Mouse (Mus musculus): ENCODE results near the gene Dcaf11. TPM values are rescaled to one million over a fixed set of nuclear protein-coding genes. Genes with fewer than 3 reads are reported as not detected.

Gene Dcaf11
- polyA plus RNA-seq, 1 experiment from 2014 or later = 68.0 TPM

GRCm38 (mm10) chr14:55575302-55575701 lies 15.5 kb downstream of the Dcaf11 start, which contains the start of gene Fitm1:
Fitm1 (plus strand) TSS chr14:55575617.
- no peak for ATAC-seq (ENCODE audit: insufficient number of reproducible peaks, low FRiP score, low TSS enrichment, low read depth)
- Histone ChIP-seq H3K36me3 (ENCODE audit: control insufficient read depth, insufficient read depth, low read length) (peaks cover 2% of the 10 kb centered on the region; the same call in 1 of the 2 replicates), H3K27me3 (ENCODE audit: control insufficient read depth, insufficient read depth, low read length) (no peaks in the 10 kb centered on the region), H3K9ac (ENCODE audit: low read length) (no peak within 1 kb of the TSS), H3K4me2 (ENCODE audit: low read depth, severe bottlenecking) (no peak within 1 kb of the TSS), H3K4me3 (ENCODE audit: low read depth, low read length) (no peak within 1 kb of the TSS), H3K9me3 (ENCODE audit: control insufficient read depth, low read length) (no peaks in the 10 kb centered on the region), H3K4me1 (ENCODE audit: control insufficient read depth, insufficient read depth, low read length) (peaks cover 9% of the 10 kb centered on the region; the same call in 1 of the 2 replicates), H3K27ac (replicated peaks; ENCODE audit: low read depth, low read length) (no peak within 1 kb of the TSS)
- WGBS = 79% methylated on average over 7 of the region's 8 CpGs
- no peak for DNase-seq (ENCODE audit: low spot score)

GRCm38 (mm10) chr14:55575711-55576110 lies 15.9 kb downstream of the Dcaf11 start:
- WGBS = 82% methylated on average over 13 of the region's 13 CpGs
- no peaks in the 10 kb centered on the region for H3K27me3 ChIP-seq (ENCODE audit: control insufficient read depth, insufficient read depth, low read length)
- DNase-seq (ENCODE audit: low spot score) (no peak), ATAC-seq (ENCODE audit: insufficient number of reproducible peaks, low FRiP score, low TSS enrichment, low read depth) (no peak)
- no peak overlapping the region for H3K4me3 ChIP-seq (ENCODE audit: low read depth, low read length)
- peaks cover 9% of the 10 kb centered on the region; the same call in 1 of the 2 replicates for H3K4me1 ChIP-seq (ENCODE audit: control insufficient read depth, insufficient read depth, low read length)
- H3K4me2 ChIP-seq (ENCODE audit: low read depth, severe bottlenecking) = no peak overlapping the region
- H3K27ac ChIP-seq (replicated peaks; ENCODE audit: low read depth, low read length) = no peak overlapping the region
- H3K9me3 ChIP-seq (ENCODE audit: control insufficient read depth, low read length) = no peaks in the 10 kb centered on the region
- H3K9ac ChIP-seq (ENCODE audit: low read length) = no peak overlapping the region
- H3K36me3 ChIP-seq (ENCODE audit: control insufficient read depth, insufficient read depth, low read length) = no peaks in the 10 kb centered on the region; the same call in 1 of the 2 replicates

GRCm38 (mm10) chr14:55576376-55576775 lies 16.6 kb downstream of the Dcaf11 start:
- Histone ChIP-seq H3K4me2 (ENCODE audit: low read depth, severe bottlenecking) (no peak overlapping the region), H3K4me1 (ENCODE audit: control insufficient read depth, insufficient read depth, low read length) (peaks cover 9% of the 10 kb centered on the region; the same call in 1 of the 2 replicates), H3K27me3 (ENCODE audit: control insufficient read depth, insufficient read depth, low read length) (no peaks in the 10 kb centered on the region), H3K4me3 (ENCODE audit: low read depth, low read length) (no peak overlapping the region), H3K36me3 (ENCODE audit: control insufficient read depth, insufficient read depth, low read length) (peaks cover under 1% of the 10 kb centered on the region; the same call in 1 of the 2 replicates), H3K27ac (replicated peaks; ENCODE audit: low read depth, low read length) (no peak overlapping the region), H3K9ac (ENCODE audit: low read length) (no peak overlapping the region), H3K9me3 (ENCODE audit: control insufficient read depth, low read length) (no peaks in the 10 kb centered on the region)
- DNase-seq (ENCODE audit: low spot score) = no peak
- 84% methylated on average over 16 of the region's 16 CpGs for WGBS
- ATAC-seq (ENCODE audit: insufficient number of reproducible peaks, low FRiP score, low TSS enrichment, low read depth) = no peak

GRCm38 (mm10) chr14:55577871-55578667 lies 18.3 kb downstream of the Dcaf11 start, which contains the start of gene Psme1:
Psme1 (plus strand) TSS chr14:55578123.
- Histone ChIP-seq H3K9ac (ENCODE audit: low read length) (peak within 1 kb of the TSS; percentile 89), H3K27me3 (ENCODE audit: control insufficient read depth, insufficient read depth, low read length) (no peaks in the 10 kb centered on the region), H3K4me3 (ENCODE audit: low read depth, low read length) (peak within 1 kb of the TSS; percentile 72), H3K4me1 (ENCODE audit: control insufficient read depth, insufficient read depth, low read length) (peaks cover 9% of the 10 kb centered on the region; the same call in 1 of the 2 replicates), H3K36me3 (ENCODE audit: control insufficient read depth, insufficient read depth, low read length) (peaks cover 3% of the 10 kb centered on the region; the same call in 1 of the 2 replicates), H3K27ac (replicated peaks; ENCODE audit: low read depth, low read length) (peak within 1 kb of the TSS; percentile 56; the same call in 1 of the 2 replicates), H3K4me2 (ENCODE audit: low read depth, severe bottlenecking) (peak within 1 kb of the TSS; percentile 90), H3K9me3 (ENCODE audit: control insufficient read depth, low read length) (no peaks in the 10 kb centered on the region)
- ATAC-seq (ENCODE audit: insufficient number of reproducible peaks, low FRiP score, low TSS enrichment, low read depth) = peak; percentile 83
- peak; percentile 85 for DNase-seq (ENCODE audit: low spot score)
- under 1% methylated on average over 32 of the region's 32 CpGs for WGBS

GRCm38 (mm10) chr14:55578668-55579269 lies 19.0 kb downstream of the Dcaf11 start:
- Histone ChIP-seq H3K4me3 (ENCODE audit: low read depth, low read length) (peak overlapping the region; percentile 72), H3K9me3 (ENCODE audit: control insufficient read depth, low read length) (no peaks in the 10 kb centered on the region), H3K9ac (ENCODE audit: low read length) (peak overlapping the region; percentile 89), H3K27me3 (ENCODE audit: control insufficient read depth, insufficient read depth, low read length) (no peaks in the 10 kb centered on the region), H3K4me2 (ENCODE audit: low read depth, severe bottlenecking) (peak overlapping the region; percentile 90), H3K27ac (replicated peaks; ENCODE audit: low read depth, low read length) (peak overlapping the region; percentile 56; the same call in 1 of the 2 replicates), H3K4me1 (ENCODE audit: control insufficient read depth, insufficient read depth, low read length) (peaks cover 9% of the 10 kb centered on the region; the same call in 1 of the 2 replicates), H3K36me3 (ENCODE audit: control insufficient read depth, insufficient read depth, low read length) (peaks cover 3% of the 10 kb centered on the region; the same call in 1 of the 2 replicates)
- DNase-seq (ENCODE audit: low spot score) (no peak), ATAC-seq (ENCODE audit: insufficient number of reproducible peaks, low FRiP score, low TSS enrichment, low read depth) (peak; percentile 38; the same call in 1 of the 2 replicates)
- WGBS = 34% methylated on average over 6 of the region's 6 CpGs

- peaks cover 3% of the 10 kb centered on the region; the same call in 1 of the 2 replicates for H3K36me3 ChIP-seq (ENCODE audit: control insufficient read depth, insufficient read depth, low read length)
- no peak overlapping the region for H3K27ac ChIP-seq (replicated peaks; ENCODE audit: low read depth, low read length)
- ATAC-seq (ENCODE audit: insufficient number of reproducible peaks, low FRiP score, low TSS enrichment, low read depth) (no peak), DNase-seq (ENCODE audit: low spot score) (no peak)
- 86% methylated on average over 23 of the region's 23 CpGs for WGBS
- H3K4me3 ChIP-seq (ENCODE audit: low read depth, low read length) = no peak overlapping the region
- H3K4me1 ChIP-seq (ENCODE audit: control insufficient read depth, insufficient read depth, low read length) = peaks cover 9% of the 10 kb centered on the region; the same call in 1 of the 2 replicates
- H3K27me3 ChIP-seq (ENCODE audit: control insufficient read depth, insufficient read depth, low read length) = no peaks in the 10 kb centered on the region
- no peak overlapping the region for H3K9ac ChIP-seq (ENCODE audit: low read length)
- no peaks in the 10 kb centered on the region for H3K9me3 ChIP-seq (ENCODE audit: control insufficient read depth, low read length)
- no peak overlapping the region for H3K4me2 ChIP-seq (ENCODE audit: low read depth, severe bottlenecking)
Measured at GRCm38 (mm10) chr14:55579511-55580496, 20.0 kb downstream of the Dcaf11 start.

- ATAC-seq (ENCODE audit: insufficient number of reproducible peaks, low FRiP score, low TSS enrichment, low read depth) = no peak
- no peak overlapping the region; the same call in 1 of the 2 replicates for H3K9ac ChIP-seq (ENCODE audit: low read length)
- DNase-seq (ENCODE audit: low spot score) = no peak
- H3K4me2 ChIP-seq (ENCODE audit: low read depth, severe bottlenecking) = no peak overlapping the region
- H3K4me3 ChIP-seq (ENCODE audit: low read depth, low read length) = no peak overlapping the region
- H3K4me1 ChIP-seq (ENCODE audit: control insufficient read depth, insufficient read depth, low read length) = peaks cover 9% of the 10 kb centered on the region; the same call in 1 of the 2 replicates
- 90% methylated on average over 16 of the region's 16 CpGs for WGBS
- H3K27me3 ChIP-seq (ENCODE audit: control insufficient read depth, insufficient read depth, low read length) = no peaks in the 10 kb centered on the region
- no peak overlapping the region for H3K27ac ChIP-seq (replicated peaks; ENCODE audit: low read depth, low read length)
- H3K9me3 ChIP-seq (ENCODE audit: control insufficient read depth, low read length) = no peaks in the 10 kb centered on the region
- peaks cover 3% of the 10 kb centered on the region; the same call in 1 of the 2 replicates for H3K36me3 ChIP-seq (ENCODE audit: control insufficient read depth, insufficient read depth, low read length)
Measured at GRCm38 (mm10) chr14:55580731-55581130, 20.9 kb downstream of the Dcaf11 start.

All from limb, embryonic 11.5 days (tissue).